Mouse (Mus musculus) MEL-GATA-1-ER (cell line): ENCODE measurements around the gene Syne2.

Experiments used
- DNase-seq: peaks from one replicate; pipeline ENCODE4 v3.0.0-alpha.2; 2012; ENCODE audit warnings: low read depth; ENCODE audit errors: extremely low read depth

Syne2 gene

GRCm38 (mm10) chr12:76046561-76046960 is 228.6 kb downstream of the Syne2 start:
- DNase-seq = no peak

GRCm38 (mm10) chr12:76047921-76048320 is 230.0 kb downstream of the Syne2 start:
- DNase-seq = no peak

GRCm38 (mm10) chr12:76048672-76049071 is 230.7 kb downstream of the Syne2 start:
- peak; percentile 52 for DNase-seq

GRCm38 (mm10) chr12:76049343-76049742 is 231.4 kb downstream of the Syne2 start:
- no peak for DNase-seq

GRCm38 (mm10) chr12:76051879-76052278 is 233.9 kb downstream of the Syne2 start:
- DNase-seq = no peak

GRCm38 (mm10) chr12:76054653-76055052 is 236.7 kb downstream of the Syne2 start:
- DNase-seq = no peak

GRCm38 (mm10) chr12:76063001-76063400 is 245.1 kb downstream of the Syne2 start:
- no peak for DNase-seq

- DNase-seq = no peak
Observed at GRCm38 (mm10) chr12:76070386-76070785, 252.5 kb downstream of the Syne2 start.

- DNase-seq = no peak
Observed at GRCm38 (mm10) chr12:76071935-76072849, 254.3 kb downstream of the Syne2 start.

GRCm38 (mm10) chr12:76073066-76073826 is 255.3 kb downstream of the Syne2 start:
- DNase-seq = no peak

- no peak for DNase-seq
Observed at GRCm38 (mm10) chr12:76073981-76074380, 256.0 kb downstream of the Syne2 start.

GRCm38 (mm10) chr12:76080876-76081556 is 263.1 kb downstream of the Syne2 start:
- no peak for DNase-seq

GRCm38 (mm10) chr12:76081557-76082211 is 263.8 kb downstream of the Syne2 start:
- DNase-seq = no peak

GRCm38 (mm10) chr12:76085066-76085465 is 267.1 kb downstream of the Syne2 start:
- no peak for DNase-seq

GRCm38 (mm10) chr12:76085956-76086905 is 268.3 kb downstream of the Syne2 start:
- DNase-seq = no peak

GRCm38 (mm10) chr12:76087025-76087424 is 269.1 kb downstream of the Syne2 start:
- no peak for DNase-seq

GRCm38 (mm10) chr12:76092789-76093466 is 275.0 kb downstream of the Syne2 start:
- no peak for DNase-seq

GRCm38 (mm10) chr12:76093613-76094588 is 276.0 kb downstream of the Syne2 start:
- no peak for DNase-seq
